Mouse (Mus musculus) kidney, embryonic 15.5 days (tissue): ENCODE results near the gene Rap2b. TPM values are rescaled to one million over a fixed set of nuclear protein-coding genes. Genes with fewer than 3 reads are reported as not detected.
A peak's percentile ranks its signal among the peaks of the same experiment; 100 is the strongest.

Experiments
- ATAC-seq: fragments of 200-750 bp; cut with Nextera tagmentation; replicated peaks from 2 replicates; pipeline ENCODE4 v1.8.0; 2017; ENCODE audit warnings: moderate TSS enrichment; ENCODE audit not compliant: low FRiP score
- H3K27ac ChIP-seq: fragments of 300-500 bp; sonication (generic); 2 replicates; pipeline ENCODE4 v1.5.1; 2015; ENCODE audit warnings: mild to moderate bottlenecking, inconsistent platforms
- H3K27me3 ChIP-seq: fragments of 300-500 bp; sonication (generic); 2 replicates; pipeline ENCODE4 v1.6.1; 2015; ENCODE audit warnings: inconsistent platforms
- H3K36me3 ChIP-seq: fragments of 300-500 bp; sonication (generic); 2 replicates; pipeline ENCODE4 v1.6.1; 2015; ENCODE audit warnings: inconsistent platforms
- H3K4me1 ChIP-seq: fragments of 300-500 bp; sonication (generic); 2 replicates; pipeline ENCODE4 v1.6.1; 2015; ENCODE audit warnings: inconsistent platforms
- H3K4me2 ChIP-seq: fragments of 300-500 bp; sonication (generic); 2 replicates; pipeline ENCODE4 v1.6.1; 2015; ENCODE audit warnings: moderate library complexity, mild to moderate bottlenecking, inconsistent platforms
- H3K4me3 ChIP-seq: fragments of 300-500 bp; sonication (generic); replicated peaks from 2 replicates; pipeline ENCODE4 v1.5.1; 2015; ENCODE audit warnings: mild to moderate bottlenecking, inconsistent platforms
- H3K9ac ChIP-seq: fragments of 300-500 bp; sonication (generic); 2 replicates; pipeline ENCODE4 v1.6.1; 2015; ENCODE audit warnings: mild to moderate bottlenecking, inconsistent platforms
- H3K9me3 ChIP-seq: fragments of 300-500 bp; sonication (generic); replicated peaks from 2 replicates; pipeline ENCODE4 v1.6.1; 2016; ENCODE audit warnings: inconsistent platforms
- WGBS: fragments of 180-500 bp; shearing (Covaris S2); methylation state at CpG from one replicate; pipeline ENCODE4 v1.1.7; 2015; ENCODE audit warnings: mixed read lengths; 5-methylcytosine and 5-hydroxymethylcytosine counted together
- polyA plus RNA-seq: library from polyadenylated mRNA; unstranded; fragments of >200 nt; fragmentation: Nextera tagmentation; extraction: Ambion mirVana; gene quantifications from 2 replicates; pipeline ENCODE4 v1.2.1, GENCODE M21; 2015

The Rap2b gene
- polyA plus RNA-seq, 1 experiment from 2014 or later, result 7.3 TPM

DNA sequence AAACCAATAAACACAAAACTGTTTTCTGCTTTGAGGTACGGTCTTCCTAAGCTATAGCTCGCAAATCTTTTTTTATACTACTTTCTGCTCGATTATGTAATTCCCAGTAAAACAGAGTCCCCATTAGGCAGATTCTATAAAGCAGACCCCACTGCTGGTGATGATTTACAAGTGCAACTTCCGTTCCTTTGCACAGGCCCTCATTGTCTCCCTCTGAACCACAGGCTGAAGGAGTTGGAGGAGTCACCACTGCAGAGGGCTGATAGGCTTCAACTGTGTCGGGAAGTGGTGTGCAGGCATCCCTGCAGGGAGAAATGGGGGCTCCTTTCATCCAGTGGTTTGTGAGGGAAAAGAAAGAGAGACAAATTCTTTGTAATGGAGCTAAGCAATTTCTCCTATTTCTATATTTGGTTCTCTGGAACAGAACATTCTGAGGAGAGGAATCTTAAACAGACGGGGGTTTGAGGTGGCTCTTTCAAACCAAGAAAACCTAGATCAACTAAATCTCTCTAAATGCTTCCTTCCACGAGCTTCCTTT is 2.6 kb upstream of the Rap2b start:
- ATAC-seq, result no peak
- H3K27me3 ChIP-seq, result no peaks in the 10 kb centered on the region
- no peak overlapping the region for H3K4me3 ChIP-seq
- WGBS, result 34% methylated on average over 7 of the region's 7 CpGs
- no peaks in the 10 kb centered on the region for H3K9me3 ChIP-seq
- peaks cover 8% of the 10 kb centered on the region; the same call in 1 of the 2 replicates for H3K4me1 ChIP-seq
- H3K27ac ChIP-seq, result no peak overlapping the region
- no peak overlapping the region for H3K9ac ChIP-seq
- no peak overlapping the region for H3K4me2 ChIP-seq
- no peaks in the 10 kb centered on the region for H3K36me3 ChIP-seq

DNA sequence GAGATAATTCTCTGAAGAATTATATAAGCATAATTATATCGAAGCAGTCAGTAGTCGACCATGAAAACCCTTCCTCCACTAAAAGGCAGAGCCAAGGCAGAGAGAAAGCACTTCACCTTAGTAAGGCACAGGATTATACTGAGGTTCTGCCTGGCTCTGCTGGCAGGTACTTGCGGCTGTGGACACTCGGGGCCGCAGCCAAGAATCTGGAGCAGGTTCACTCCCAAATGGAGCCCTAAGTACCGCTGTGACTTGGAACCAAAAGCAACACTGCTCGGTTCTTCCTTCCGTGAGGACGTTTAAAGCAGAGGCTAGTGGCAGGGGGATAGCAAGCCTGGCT is 1.4 kb downstream of the Rap2b start:
- peaks cover 21% of the 10 kb centered on the region for H3K4me1 ChIP-seq
- H3K27me3 ChIP-seq, result no peaks in the 10 kb centered on the region
- peak overlapping the region; percentile 91 for H3K4me2 ChIP-seq
- H3K27ac ChIP-seq, result peak overlapping the region; percentile 91
- H3K4me3 ChIP-seq, result peak overlapping the region; percentile 76
- peak overlapping the region; percentile 50 for H3K9ac ChIP-seq
- H3K36me3 ChIP-seq, result no peaks in the 10 kb centered on the region
- no peak for ATAC-seq
- H3K9me3 ChIP-seq, result no peaks in the 10 kb centered on the region
- 5% methylated on average over 9 of the region's 9 CpGs for WGBS

- peak overlapping the region; percentile 76 for H3K4me3 ChIP-seq
- H3K9ac ChIP-seq, result peak overlapping the region; percentile 50
- H3K36me3 ChIP-seq, result no peaks in the 10 kb centered on the region
- H3K27ac ChIP-seq, result peak overlapping the region; percentile 94
- H3K27me3 ChIP-seq, result no peaks in the 10 kb centered on the region
- peak overlapping the region; percentile 91 for H3K4me2 ChIP-seq
- peak; percentile 96 for ATAC-seq
- H3K4me1 ChIP-seq, result peaks cover 23% of the 10 kb centered on the region
- WGBS, result under 1% methylated on average over 30 of the region's 30 CpGs
- H3K9me3 ChIP-seq, result no peaks in the 10 kb centered on the region
Observed at GRCm38 (mm10) chr3:61363161-61363988, 1.9 kb downstream of the Rap2b start.

- Histone ChIP-seq H3K4me3 (peak overlapping the region; percentile 76), H3K4me1 (peaks cover 20% of the 10 kb centered on the region), H3K4me2 (peak overlapping the region; percentile 91), H3K36me3 (no peaks in the 10 kb centered on the region), H3K9ac (peak overlapping the region; percentile 67), H3K27ac (peak overlapping the region; percentile 94), H3K9me3 (no peaks in the 10 kb centered on the region), H3K27me3 (no peaks in the 10 kb centered on the region)
- ATAC-seq, result peak; percentile 93
- under 1% methylated on average over 51 of the region's 51 CpGs for WGBS
Observed at GRCm38 (mm10) chr3:61363989-61364660, 2.7 kb downstream of the Rap2b start.

DNA sequence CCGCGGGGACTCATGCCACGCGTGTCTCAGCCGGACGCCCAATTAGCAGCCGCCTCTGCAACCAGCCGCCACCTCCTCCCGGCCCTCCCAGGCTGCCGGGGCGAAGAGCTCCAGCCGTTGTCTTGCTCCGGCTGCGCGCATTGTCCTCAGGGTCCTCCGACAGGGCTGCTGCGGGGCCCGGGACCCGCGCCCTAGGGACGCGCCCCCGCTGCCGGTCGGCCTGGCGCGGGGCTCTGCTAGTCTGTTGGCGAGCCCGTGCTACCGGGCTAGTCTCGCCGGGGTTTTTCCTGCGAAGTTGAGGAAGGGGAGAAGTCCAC is 3.2 kb downstream of the Rap2b start:
- Histone ChIP-seq H3K27me3 (no peaks in the 10 kb centered on the region), H3K4me2 (peak overlapping the region; percentile 91), H3K4me3 (peak overlapping the region; percentile 76), H3K9me3 (no peaks in the 10 kb centered on the region), H3K27ac (peak overlapping the region; percentile 94), H3K9ac (peak overlapping the region; percentile 67), H3K36me3 (no peaks in the 10 kb centered on the region), H3K4me1 (peaks cover 20% of the 10 kb centered on the region)
- ATAC-seq, result peak; percentile 33
- WGBS, result 0% methylated on average over 33 of the region's 33 CpGs

- no peaks in the 10 kb centered on the region for H3K9me3 ChIP-seq
- H3K4me3 ChIP-seq, result peak overlapping the region; percentile 76
- H3K4me1 ChIP-seq, result peaks cover 20% of the 10 kb centered on the region
- H3K36me3 ChIP-seq, result no peaks in the 10 kb centered on the region
- no peaks in the 10 kb centered on the region for H3K27me3 ChIP-seq
- ATAC-seq, result peak; percentile 1; the same call in 1 of the 2 replicates
- peak overlapping the region; percentile 91 for H3K4me2 ChIP-seq
- WGBS, result under 1% methylated on average over 68 of the region's 68 CpGs
- H3K9ac ChIP-seq, result peak overlapping the region; percentile 67
- peak overlapping the region; percentile 94 for H3K27ac ChIP-seq
Observed at GRCm38 (mm10) chr3:61364978-61365778, 3.7 kb downstream of the Rap2b start.

GRCm38 (mm10) chr3:61365779-61366373 is 4.4 kb downstream of the Rap2b start, which contains the start of gene B430305J03Rik:
B430305J03Rik (minus strand) TSS chr3:61365951.
- H3K4me2 ChIP-seq, result peak within 1 kb of the TSS; percentile 91
- ATAC-seq, result no peak
- 3% methylated on average over 10 of the region's 10 CpGs for WGBS

DNA sequence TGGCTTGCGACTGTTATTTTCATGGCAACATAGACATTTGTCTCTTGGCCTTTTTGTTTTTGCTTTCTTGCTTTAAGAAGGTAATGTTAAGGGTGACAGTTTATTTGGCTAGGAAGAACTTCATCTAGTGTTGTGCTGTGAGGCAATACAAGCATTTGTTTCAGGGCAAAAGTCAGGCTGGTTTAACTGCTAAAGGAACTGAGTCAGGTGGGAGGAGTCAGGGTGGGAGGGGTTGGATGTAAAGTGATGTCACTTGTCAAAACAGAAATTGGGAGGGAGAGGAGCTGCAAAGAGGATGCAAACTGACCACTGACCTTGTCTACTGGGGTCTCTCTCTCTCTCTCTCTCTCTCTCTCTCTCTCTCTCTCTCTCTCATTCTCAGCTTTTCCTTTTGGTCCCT is 7.0 kb downstream of the Rap2b start:
- H3K9me3 ChIP-seq, result no peaks in the 10 kb centered on the region
- no peaks in the 10 kb centered on the region for H3K27me3 ChIP-seq
- no peak for ATAC-seq
- 94% methylated on average over 1 of the region's 1 CpGs for WGBS
- no peak overlapping the region for H3K9ac ChIP-seq
- peaks cover 15% of the 10 kb centered on the region for H3K4me1 ChIP-seq
- H3K27ac ChIP-seq, result no peak overlapping the region
- no peaks in the 10 kb centered on the region for H3K36me3 ChIP-seq
- no peak overlapping the region for H3K4me2 ChIP-seq
- H3K4me3 ChIP-seq, result no peak overlapping the region

More at GRCm38 (mm10) chr3:61365779-61366373, 4.4 kb downstream of the Rap2b start, which contains the start of gene B430305J03Rik:
- Histone ChIP-seq H3K27ac (peak within 1 kb of the TSS; percentile 94), H3K27me3 (no peaks in the 10 kb centered on the region), H3K9me3 (no peaks in the 10 kb centered on the region), H3K4me1 (peaks cover 20% of the 10 kb centered on the region), H3K9ac (peak within 1 kb of the TSS; percentile 67), H3K4me3 (peak within 1 kb of the TSS; percentile 76), H3K36me3 (no peaks in the 10 kb centered on the region)

DNA sequence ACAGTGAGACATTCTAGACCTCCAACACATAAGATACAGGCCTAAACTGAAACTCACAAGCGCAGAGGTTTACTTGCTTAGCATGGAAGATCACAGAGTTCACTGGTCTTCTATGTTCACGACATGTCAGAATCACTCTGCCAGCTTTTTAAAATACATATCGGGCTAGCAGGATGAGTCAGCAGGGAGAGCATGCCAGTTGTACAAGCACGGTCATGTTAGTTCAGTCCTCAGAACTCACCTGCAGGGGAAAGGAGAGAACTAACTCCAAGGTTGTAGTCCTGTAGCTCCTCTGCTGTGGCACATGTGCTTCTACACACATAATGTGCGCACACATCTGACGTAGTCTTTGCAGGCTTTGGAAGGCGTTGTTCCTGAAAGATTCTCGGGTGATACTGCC is 14.6 kb downstream of the Rap2b start:
- H3K27ac ChIP-seq, result no peak overlapping the region
- no peak for ATAC-seq
- WGBS, result 90% methylated on average over 8 of the region's 8 CpGs

DNA sequence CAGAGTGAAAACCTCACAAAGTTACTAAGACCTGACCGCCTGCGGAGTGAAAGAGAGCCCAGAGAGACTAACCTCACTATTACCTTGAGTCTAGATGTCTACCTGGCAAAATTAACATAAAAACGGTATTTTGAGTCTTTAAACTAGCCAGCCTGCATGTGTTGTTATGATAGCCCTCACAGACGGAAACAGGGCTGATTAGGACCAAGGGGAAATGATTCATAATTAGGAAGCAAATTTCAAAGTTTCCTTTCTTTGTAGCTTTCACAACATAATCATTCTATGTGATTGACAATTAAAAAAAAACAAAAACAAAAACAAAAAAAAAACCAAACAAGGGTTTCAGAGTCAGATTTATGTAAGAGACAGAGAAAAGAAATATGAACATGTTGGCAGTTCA is 24.9 kb downstream of the Rap2b start:
- Histone ChIP-seq H3K27ac (no peak overlapping the region), H3K9ac (no peak overlapping the region), H3K4me1 (no peaks in the 10 kb centered on the region), H3K4me2 (no peak overlapping the region), H3K4me3 (no peak overlapping the region), H3K9me3 (no peaks in the 10 kb centered on the region), H3K27me3 (no peaks in the 10 kb centered on the region), H3K36me3 (no peaks in the 10 kb centered on the region)
- 75% methylated on average over 4 of the region's 4 CpGs for WGBS
- no peak for ATAC-seq

More for the DNA sequence above, 14.6 kb downstream of the Rap2b start:
- no peaks in the 10 kb centered on the region for H3K4me1 ChIP-seq
- H3K9me3 ChIP-seq, result no peaks in the 10 kb centered on the region
- no peak overlapping the region for H3K4me2 ChIP-seq
- no peak overlapping the region for H3K4me3 ChIP-seq
- no peaks in the 10 kb centered on the region for H3K36me3 ChIP-seq
- H3K9ac ChIP-seq, result no peak overlapping the region
- no peaks in the 10 kb centered on the region for H3K27me3 ChIP-seq

DNA sequence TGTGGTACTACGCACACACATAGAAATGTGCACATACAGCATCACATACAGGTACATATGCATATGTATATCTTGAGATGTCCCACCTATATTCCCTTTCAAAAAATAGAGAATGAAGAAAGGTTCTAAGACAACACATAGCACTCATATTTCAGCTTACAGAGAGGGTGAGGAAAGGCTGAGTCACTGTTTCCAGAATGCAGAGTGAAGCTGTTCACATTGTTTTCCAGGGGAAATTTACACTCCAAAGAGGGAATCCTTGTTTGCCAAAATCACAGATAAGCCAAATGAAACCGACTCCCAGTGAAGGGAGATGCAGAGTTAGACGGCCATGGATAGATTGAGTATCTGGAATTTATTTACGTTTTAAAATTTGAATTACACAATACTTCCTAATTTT is 30.1 kb downstream of the Rap2b start:
- no peak overlapping the region for H3K4me2 ChIP-seq
- no peak for ATAC-seq
- H3K9me3 ChIP-seq, result no peaks in the 10 kb centered on the region
- no peaks in the 10 kb centered on the region for H3K4me1 ChIP-seq
- H3K27ac ChIP-seq, result no peak overlapping the region
- WGBS, result 68% methylated on average over 4 of the region's 4 CpGs
- no peak overlapping the region for H3K9ac ChIP-seq
- H3K36me3 ChIP-seq, result no peaks in the 10 kb centered on the region
- no peak overlapping the region for H3K4me3 ChIP-seq
- no peaks in the 10 kb centered on the region for H3K27me3 ChIP-seq
